Mouse (Mus musculus): ENCODE measurements around the gene Pde1a. TPM values are rescaled to one million over a fixed set of nuclear protein-coding genes. Genes with fewer than 3 reads are reported as not detected.

The Pde1a gene
- 1.6 and 3.1 TPM in 2 replicates for polyA plus RNA-seq (2012; rRNA removed)

- TF ChIP-seq POLR2A (IDR thresholded peaks at IDR 0.05; ENCODE audit: borderline replicate concordance, extremely low read depth, low read depth, low read length) (no peak), CTCF (IDR thresholded peaks at IDR 0.05; ENCODE audit: insufficient read depth, low read length) (no peak)
- Histone ChIP-seq H3K4me3 (replicated peaks; ENCODE audit: extremely low read depth, low read depth, low read length) (no peak within 1 kb of the TSS), H3K4me1 (ENCODE audit: control insufficient read depth, insufficient read depth, low read length) (no peaks in the 10 kb centered on the region; the same call in 1 of the 2 replicates)
- WGBS: 14% methylated on average over 21 of the region's 21 CpGs
- DNase-seq: no peak
These were observed at the start of gene Pde1a for GRCm38 (mm10) chr2:80128861-80129698. TSS of gene Pde1a (minus strand) at chr2:80129458.

GRCm38 (mm10) chr2:80178608-80179280 lies 49.5 kb upstream of the Pde1a start:
- no peak for DNase-seq
- H3K4me1 ChIP-seq (ENCODE audit: control insufficient read depth, insufficient read depth, low read length): no peaks in the 10 kb centered on the region
- H3K4me3 ChIP-seq (replicated peaks; ENCODE audit: extremely low read depth, low read depth, low read length): no peak overlapping the region
- TF ChIP-seq POLR2A (IDR thresholded peaks at IDR 0.05; ENCODE audit: borderline replicate concordance, extremely low read depth, low read depth, low read length) (no peak), CTCF (IDR thresholded peaks at IDR 0.05; ENCODE audit: insufficient read depth, low read length) (no peak)
- WGBS: 45% methylated on average over 4 of the region's 4 CpGs

GRCm38 (mm10) chr2:80178154-80178553 lies 48.9 kb upstream of the Pde1a start:
- WGBS: 52% methylated on average over 3 of the region's 3 CpGs
- no peak for DNase-seq
- TF ChIP-seq CTCF (IDR thresholded peaks at IDR 0.05; ENCODE audit: insufficient read depth, low read length) (no peak), POLR2A (IDR thresholded peaks at IDR 0.05; ENCODE audit: borderline replicate concordance, extremely low read depth, low read depth, low read length) (no peak)
- Histone ChIP-seq H3K4me3 (replicated peaks; ENCODE audit: extremely low read depth, low read depth, low read length) (no peak overlapping the region), H3K4me1 (ENCODE audit: control insufficient read depth, insufficient read depth, low read length) (no peaks in the 10 kb centered on the region)

- no peak overlapping the region for H3K4me3 ChIP-seq (replicated peaks; ENCODE audit: extremely low read depth, low read depth, low read length)
- TF ChIP-seq CTCF (IDR thresholded peaks at IDR 0.05; ENCODE audit: insufficient read depth, low read length) (no peak), POLR2A (IDR thresholded peaks at IDR 0.05; ENCODE audit: borderline replicate concordance, extremely low read depth, low read depth, low read length) (no peak)
- 80% methylated on average over 1 of the region's 1 CpGs for whole genome bisulfite sequencing
- no peak for DNase-seq
- H3K4me1 ChIP-seq (ENCODE audit: control insufficient read depth, insufficient read depth, low read length): no peaks in the 10 kb centered on the region
These were observed 38.8 kb upstream of the Pde1a start for GRCm38 (mm10) chr2:80168103-80168502.

- Histone ChIP-seq H3K4me3 (replicated peaks; ENCODE audit: extremely low read depth, low read depth, low read length) (no peak overlapping the region), H3K4me1 (ENCODE audit: control insufficient read depth, insufficient read depth, low read length) (no peaks in the 10 kb centered on the region)
- no peak for DNase-seq
- no peak for TF ChIP-seq POLR2A (IDR thresholded peaks at IDR 0.05; ENCODE audit: borderline replicate concordance, extremely low read depth, low read depth, low read length)
- TF ChIP-seq CTCF (IDR thresholded peaks at IDR 0.05; ENCODE audit: insufficient read depth, low read length): no peak
- 65% methylated on average over 2 of the region's 2 CpGs for WGBS
These were observed 29.5 kb upstream of the Pde1a start for GRCm38 (mm10) chr2:80158784-80159183.

GRCm38 (mm10) chr2:80158196-80158595 lies 28.9 kb upstream of the Pde1a start:
- 77% methylated on average over 3 of the region's 3 CpGs for WGBS
- TF ChIP-seq POLR2A (IDR thresholded peaks at IDR 0.05; ENCODE audit: borderline replicate concordance, extremely low read depth, low read depth, low read length) (no peak), CTCF (IDR thresholded peaks at IDR 0.05; ENCODE audit: insufficient read depth, low read length) (no peak)
- DNase-seq: no peak
- Histone ChIP-seq H3K4me1 (ENCODE audit: control insufficient read depth, insufficient read depth, low read length) (no peaks in the 10 kb centered on the region), H3K4me3 (replicated peaks; ENCODE audit: extremely low read depth, low read depth, low read length) (no peak overlapping the region)

GRCm38 (mm10) chr2:80150019-80150418 lies 20.8 kb upstream of the Pde1a start:
- TF ChIP-seq CTCF (IDR thresholded peaks at IDR 0.05; ENCODE audit: insufficient read depth, low read length) (no peak), POLR2A (IDR thresholded peaks at IDR 0.05; ENCODE audit: borderline replicate concordance, extremely low read depth, low read depth, low read length) (no peak)
- no peak for DNase-seq
- Histone ChIP-seq H3K4me3 (replicated peaks; ENCODE audit: extremely low read depth, low read depth, low read length) (no peak overlapping the region), H3K4me1 (ENCODE audit: control insufficient read depth, insufficient read depth, low read length) (no peaks in the 10 kb centered on the region)
- WGBS: 70% methylated on average over 6 of the region's 6 CpGs

GRCm38 (mm10) chr2:80149332-80149731 lies 20.1 kb upstream of the Pde1a start:
- 77% methylated on average over 3 of the region's 3 CpGs for WGBS
- H3K4me3 ChIP-seq (replicated peaks; ENCODE audit: extremely low read depth, low read depth, low read length): no peak overlapping the region
- no peak for TF ChIP-seq CTCF (IDR thresholded peaks at IDR 0.05; ENCODE audit: insufficient read depth, low read length)
- no peak for TF ChIP-seq POLR2A (IDR thresholded peaks at IDR 0.05; ENCODE audit: borderline replicate concordance, extremely low read depth, low read depth, low read length)
- no peak for DNase-seq
- no peaks in the 10 kb centered on the region for H3K4me1 ChIP-seq (ENCODE audit: control insufficient read depth, insufficient read depth, low read length)

GRCm38 (mm10) chr2:80135076-80135475 lies 5.8 kb upstream of the Pde1a start:
- no peak for DNase-seq
- TF ChIP-seq CTCF (IDR thresholded peaks at IDR 0.05; ENCODE audit: insufficient read depth, low read length) (no peak), POLR2A (IDR thresholded peaks at IDR 0.05; ENCODE audit: borderline replicate concordance, extremely low read depth, low read depth, low read length) (no peak)
- WGBS: 62% methylated on average over 3 of the region's 3 CpGs
- no peak overlapping the region for H3K4me3 ChIP-seq (replicated peaks; ENCODE audit: extremely low read depth, low read depth, low read length)
- H3K4me1 ChIP-seq (ENCODE audit: control insufficient read depth, insufficient read depth, low read length): no peaks in the 10 kb centered on the region

Measured in lung, adult 2 months (tissue).